Mouse (Mus musculus): ENCODE data around the gene Cyp21a1. TPM values are rescaled to one million over a fixed set of nuclear protein-coding genes. Genes with fewer than 3 reads are reported as not detected.

The Cyp21a1 gene
- total RNA-seq (2023), result not detected in 4 replicates

DNA sequence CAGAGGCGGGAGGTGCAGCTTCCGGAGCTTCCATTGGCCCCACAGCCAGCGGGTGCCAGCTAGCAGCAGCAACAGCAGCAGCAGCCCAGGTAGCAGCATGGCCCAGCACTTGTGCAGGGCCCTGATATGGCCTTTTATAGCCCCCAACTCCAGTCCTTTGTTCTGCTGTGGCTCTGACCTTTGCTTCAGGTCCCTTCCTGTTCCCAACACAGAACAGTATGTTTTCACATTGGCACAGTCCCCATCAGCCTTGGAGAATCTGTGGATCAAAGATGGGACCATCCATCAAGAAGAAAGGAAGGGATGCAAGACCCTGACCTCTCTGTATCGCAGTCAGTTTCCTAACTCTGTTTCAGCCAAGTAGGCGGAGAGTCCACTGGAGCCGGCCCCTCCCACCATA lies at the start of gene Cyp21a1:
Gene Cyp21a1 (minus strand): TSS at position 261 of the 400 bp plus-strand sequence.

DNA sequence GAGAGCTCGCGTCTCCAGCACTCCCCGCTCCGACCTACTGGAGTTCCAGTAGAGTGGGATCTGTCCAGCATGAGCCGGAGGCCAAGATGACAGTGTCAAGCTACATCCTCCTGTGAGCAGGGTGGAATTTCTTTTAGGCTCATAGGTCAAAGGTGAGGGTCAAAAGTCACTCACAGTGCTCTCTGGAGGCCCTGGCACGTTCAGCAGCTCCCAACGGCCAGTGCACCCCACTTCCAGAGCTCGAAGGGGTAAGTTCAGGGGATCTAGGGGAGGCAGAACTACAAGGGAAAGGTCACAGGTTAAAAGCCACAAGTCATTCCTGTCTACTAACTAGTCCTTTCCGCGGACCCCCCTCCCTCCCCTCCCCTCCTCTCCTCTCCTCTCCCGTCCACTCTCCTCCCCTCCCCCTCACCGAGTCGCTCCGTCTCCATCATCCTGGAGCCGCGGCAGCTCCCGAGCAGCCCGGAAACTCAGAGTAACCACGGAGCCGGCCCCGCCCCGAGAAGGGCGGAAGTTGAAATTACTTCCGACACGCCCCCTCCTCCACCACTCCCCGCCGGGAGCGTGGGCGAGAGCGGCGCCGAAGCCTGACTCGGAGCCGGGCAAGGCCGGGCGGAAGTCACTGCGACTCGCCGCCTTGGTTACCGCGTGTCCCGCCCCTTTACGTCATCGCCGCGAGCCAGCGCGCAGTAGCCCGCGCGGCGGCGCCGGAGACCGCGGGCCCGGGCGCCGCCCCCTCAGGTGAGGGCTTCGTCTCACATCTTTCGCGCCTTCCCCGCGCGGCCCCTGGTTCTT lies 45.6 kb upstream of the Cyp21a1 start, which contains the start of the genes Skiv2l and Nelfe:
Gene Skiv2l (minus strand): TSS at position 489 of the 795 bp plus-strand sequence.
Gene Nelfe (plus strand): TSS at position 670 of the 795 bp plus-strand sequence.

DNA sequence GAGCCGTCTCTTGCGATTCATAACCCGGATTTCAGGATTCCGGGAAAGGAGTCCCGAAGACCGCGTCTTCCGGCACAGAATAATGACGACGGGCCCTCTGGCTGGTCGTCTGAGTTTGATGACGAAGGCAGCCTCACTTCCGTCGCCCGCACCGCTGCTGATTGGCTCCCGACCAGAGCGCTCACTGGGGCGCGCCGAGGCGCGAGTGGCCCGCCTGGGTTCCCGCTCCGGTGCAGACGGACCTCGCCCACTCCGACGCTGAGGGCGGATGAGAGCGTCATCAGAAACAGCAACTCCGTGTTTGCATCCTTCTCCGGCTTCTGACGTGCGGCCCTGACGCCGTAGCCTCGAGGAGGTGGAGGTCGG lies 32.5 kb upstream of the Cyp21a1 start, which contains the start of the genes Stk19 and Dxo:
Gene Stk19 (minus strand): TSS at position 90 of the 366 bp plus-strand sequence.
Gene Dxo (plus strand): TSS at position 164 of the 366 bp plus-strand sequence.

Other genes starting within 250 kb of the Cyp21a1 start
- gene Notch4, start 240.3 kb downstream of the Cyp21a1 start, total RNA-seq (2023), result 0.36 to 1.6 TPM (median 0.63 TPM) in 4 replicates
- gene Gpsm3, start 214.8 kb downstream of the Cyp21a1 start, total RNA-seq (2023), result 117 to 138 TPM (median 127 TPM) in 4 replicates
- gene Pbx2, start 213.3 kb downstream of the Cyp21a1 start, total RNA-seq (2023), result 47.4 to 53.9 TPM (median 53.5 TPM) in 4 replicates
- 3.6 to 4.4 TPM (median 4.3 TPM) in 4 replicates for gene Ager, start 206.7 kb downstream of the Cyp21a1 start, total RNA-seq (2023)
- 25.6 to 33.1 TPM (median 27.8 TPM) in 4 replicates for gene Rnf5, start 200.9 kb downstream of the Cyp21a1 start, total RNA-seq (2023)
- 59.3 to 69.6 TPM (median 64.7 TPM) in 4 replicates for gene Agpat1, start 200.3 kb downstream of the Cyp21a1 start, total RNA-seq (2023)
- gene Egfl8, start 188.6 kb downstream of the Cyp21a1 start, total RNA-seq (2023), result not detected in 4 replicates
- gene Ppt2, start 176.1 kb downstream of the Cyp21a1 start, total RNA-seq (2023), result 2.5 to 3.9 TPM (median 3.0 TPM) in 4 replicates
- 0.38 TPM in 1 of 4 replicates, not detected in the others for gene Prrt1, start 175.0 kb downstream of the Cyp21a1 start, total RNA-seq (2023)
- 2.2 to 6.7 TPM (median 3.2 TPM) in 4 replicates for gene Fkbpl, start 159.8 kb downstream of the Cyp21a1 start, total RNA-seq (2023)
- gene Atf6b, start 157.4 kb downstream of the Cyp21a1 start, total RNA-seq (2023), result 66.0 to 75.7 TPM (median 68.0 TPM) in 4 replicates
- 0.09 to 0.19 TPM (median 0.13 TPM) in 4 replicates for gene Tnxb, start 134.0 kb downstream of the Cyp21a1 start, total RNA-seq (2023)
- gene C4b, start 60.7 kb downstream of the Cyp21a1 start, total RNA-seq (2023), result 1.5 to 2.8 TPM (median 2.1 TPM) in 4 replicates
- 70.2 to 78.8 TPM (median 74.6 TPM) in 4 replicates for gene Stk19, start 32.4 kb upstream of the Cyp21a1 start, total RNA-seq (2023)
- 83.3 to 87.2 TPM (median 86.2 TPM) in 4 replicates for gene Dxo, start 32.5 kb upstream of the Cyp21a1 start, total RNA-seq (2023)
- 99.2 to 119 TPM (median 104 TPM) in 4 replicates for gene Skiv2l, start 45.6 kb upstream of the Cyp21a1 start, total RNA-seq (2023)
- gene Nelfe, start 45.8 kb upstream of the Cyp21a1 start, total RNA-seq (2023), result 31.6 to 38.4 TPM (median 32.6 TPM) in 4 replicates
- 0.60 TPM in 1 of 4 replicates, not detected in the others for gene Cfb, start 58.0 kb upstream of the Cyp21a1 start, total RNA-seq (2023)
- 11.5 to 12.8 TPM (median 11.9 TPM) in 4 replicates for gene Zbtb12, start 74.9 kb upstream of the Cyp21a1 start, total RNA-seq (2023)
- gene Gm20547, start 77.5 kb upstream of the Cyp21a1 start, total RNA-seq (2023), result not detected in 4 replicates
- gene C2, start 93.7 kb upstream of the Cyp21a1 start, total RNA-seq (2023), result 1.6 to 3.1 TPM (median 3.1 TPM) in 4 replicates
- 145 to 166 TPM (median 150 TPM) in 4 replicates for gene Ehmt2, start 93.9 kb upstream of the Cyp21a1 start, total RNA-seq (2023)
- not detected in 4 replicates for gene Slc44a4, start 109.9 kb upstream of the Cyp21a1 start, total RNA-seq (2023)
- gene Neu1, start 126.7 kb upstream of the Cyp21a1 start, total RNA-seq (2023), result 91.5 to 104 TPM (median 98.0 TPM) in 4 replicates
- gene Hspa1b, start 154.7 kb upstream of the Cyp21a1 start, total RNA-seq (2023), result 143 to 677 TPM (median 225 TPM) in 4 replicates
- 1.1 TPM in 1 of 4 replicates, not detected in the others for gene Gm20481, start 165.4 kb upstream of the Cyp21a1 start, total RNA-seq (2023)
- 69.3 to 362 TPM (median 119 TPM) in 4 replicates for gene Hspa1a, start 167.6 kb upstream of the Cyp21a1 start, total RNA-seq (2023)
- 0.24 to 0.40 TPM in 2 of 4 replicates, not detected in the others for gene Hspa1l, start 168.1 kb upstream of the Cyp21a1 start, total RNA-seq (2023)
- gene Lsm2, start 177.3 kb upstream of the Cyp21a1 start, total RNA-seq (2023), result 27.8 to 35.0 TPM (median 28.9 TPM) in 4 replicates
- gene Vars, start 196.4 kb upstream of the Cyp21a1 start, total RNA-seq (2023), result 237 to 278 TPM (median 258 TPM) in 4 replicates
- gene Vwa7, start 212.0 kb upstream of the Cyp21a1 start, total RNA-seq (2023), result 0.28 to 0.52 TPM (median 0.30 TPM) in 4 replicates
- 3.0 to 6.4 TPM (median 4.1 TPM) in 4 replicates for gene Sapcd1, start 223.5 kb upstream of the Cyp21a1 start, total RNA-seq (2023)
- 8.7 to 15.9 TPM (median 11.2 TPM) in 4 replicates for gene Msh5, start 242.2 kb upstream of the Cyp21a1 start, total RNA-seq (2023)
- 185 to 195 TPM (median 191 TPM) in 4 replicates for gene Clic1, start 245.4 kb upstream of the Cyp21a1 start, total RNA-seq (2023)